Mouse (Mus musculus) limb, embryonic 11.5 days (tissue): ENCODE data around the gene Prop1. TPM values are rescaled to one million over a fixed set of nuclear protein-coding genes. Genes with fewer than 3 reads are reported as not detected.

Source experiments
- ATAC-seq: fragments of 200-750 bp; cut with Nextera tagmentation; 2 replicates; pipeline ENCODE4 v1.8.0; 2017; ENCODE audit warnings: low read depth; ENCODE audit not compliant: insufficient number of reproducible peaks, low FRiP score, low TSS enrichment
- DNase-seq: peaks from one replicate; pipeline ENCODE4 v3.0.0-alpha.2; 2015; ENCODE audit warnings: low spot score
- H3K27ac ChIP-seq: fragments of 300-500 bp; sonication (generic); replicated peaks from 2 replicates; pipeline ENCODE4 v1.5.1; 2014; ENCODE audit warnings: low read depth, mild to moderate bottlenecking, low read length
- H3K27me3 ChIP-seq: fragments of 300-500 bp; sonication (generic); 2 replicates; pipeline ENCODE4 v1.6.1; 2014; ENCODE audit warnings: mild to moderate bottlenecking, low read length, mixed read lengths; ENCODE audit not compliant: control insufficient read depth, insufficient read depth
- H3K36me3 ChIP-seq: fragments of 300-500 bp; sonication (generic); 2 replicates; pipeline ENCODE4 v1.6.1; 2014; ENCODE audit warnings: mild to moderate bottlenecking, low read length, moderate library complexity, mixed read lengths; ENCODE audit not compliant: control insufficient read depth, insufficient read depth
- H3K4me1 ChIP-seq: fragments of 300-500 bp; sonication (generic); 2 replicates; pipeline ENCODE4 v1.6.1; 2014; ENCODE audit warnings: low read length, mixed read lengths; ENCODE audit not compliant: control insufficient read depth, insufficient read depth
- H3K4me2 ChIP-seq: fragments of 300-500 bp; sonication (generic); 2 replicates; pipeline ENCODE4 v1.6.1; 2014; ENCODE audit warnings: low read depth, mild to moderate bottlenecking, moderate library complexity; ENCODE audit not compliant: severe bottlenecking
- H3K4me3 ChIP-seq: fragments of 300-500 bp; sonication (generic); 2 replicates; pipeline ENCODE4 v1.5.1; 2014; ENCODE audit warnings: low read depth, low read length
- H3K9ac ChIP-seq: fragments of 300-500 bp; sonication (generic); 2 replicates; pipeline ENCODE4 v1.6.1; 2014; ENCODE audit warnings: mild to moderate bottlenecking, low read length
- H3K9me3 ChIP-seq: fragments of 300-500 bp; sonication (generic); 2 replicates; pipeline ENCODE4 v1.6.1; 2016; ENCODE audit warnings: low read length; ENCODE audit not compliant: control insufficient read depth
- WGBS: fragments of 180-500 bp; shearing (Covaris S2); extraction: QIAGEN DNeasy Blood & Tissue Kit; methylation state at CpG from one replicate; pipeline ENCODE4 v1.1.7; 2014; 5-methylcytosine and 5-hydroxymethylcytosine counted together
- polyA plus RNA-seq: library from polyadenylated mRNA; unstranded; fragments of >200 nt; fragmentation: Nextera tagmentation; extraction: Ambion mirVana; gene quantifications from 2 replicates; pipeline ENCODE4 v1.2.1, GENCODE M21; 2014

Prop1 gene
- polyA plus RNA-seq, 1 experiment from 2014 or later: not detected

DNA sequence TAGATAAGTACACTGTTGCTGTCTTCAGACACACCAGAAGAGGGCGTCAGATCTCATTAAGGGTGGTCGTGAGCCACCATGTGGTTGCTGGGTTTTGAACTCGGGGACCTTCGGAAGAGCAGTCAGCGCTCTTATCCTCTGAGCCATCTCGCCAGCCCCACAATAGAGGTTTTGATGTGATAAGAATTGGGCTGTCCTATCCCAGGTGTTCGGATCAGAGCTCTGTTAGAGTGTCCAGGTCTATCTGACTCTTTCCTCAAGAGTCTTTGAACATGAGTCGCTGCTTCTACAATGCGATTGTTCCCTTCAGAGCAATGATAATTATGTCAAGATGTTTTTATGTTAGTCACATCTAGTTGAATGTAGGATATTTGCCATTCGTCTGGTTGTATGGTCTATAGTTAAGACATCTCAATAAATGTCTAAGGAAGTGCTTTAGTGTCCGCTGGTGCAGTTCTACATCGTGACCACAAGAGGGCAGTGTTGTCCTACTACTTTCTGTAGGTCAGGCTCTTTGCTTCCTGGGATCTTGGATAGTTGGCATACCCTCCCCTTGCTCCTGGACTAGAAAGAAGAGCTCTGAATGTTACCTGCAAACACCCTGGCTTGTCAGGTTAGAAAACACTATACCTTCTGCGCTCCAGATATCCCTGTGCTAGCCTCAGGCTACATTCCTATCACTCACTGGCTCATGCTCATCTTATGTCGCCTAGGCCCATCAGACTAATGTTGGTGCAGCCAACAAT, 13.8 kb downstream of the Prop1 start:
- Histone ChIP-seq H3K9me3 (no peaks in the 10 kb centered on the region), H3K36me3 (no peaks in the 10 kb centered on the region), H3K4me3 (no peak overlapping the region), H3K4me2 (no peak overlapping the region), H3K9ac (no peak overlapping the region), H3K4me1 (no peaks in the 10 kb centered on the region), H3K27me3 (no peaks in the 10 kb centered on the region), H3K27ac (no peak overlapping the region)
- no peak for ATAC-seq
- DNase-seq: peak; percentile 62
- 39% methylated on average over 14 of the region's 14 CpGs for WGBS

DNA sequence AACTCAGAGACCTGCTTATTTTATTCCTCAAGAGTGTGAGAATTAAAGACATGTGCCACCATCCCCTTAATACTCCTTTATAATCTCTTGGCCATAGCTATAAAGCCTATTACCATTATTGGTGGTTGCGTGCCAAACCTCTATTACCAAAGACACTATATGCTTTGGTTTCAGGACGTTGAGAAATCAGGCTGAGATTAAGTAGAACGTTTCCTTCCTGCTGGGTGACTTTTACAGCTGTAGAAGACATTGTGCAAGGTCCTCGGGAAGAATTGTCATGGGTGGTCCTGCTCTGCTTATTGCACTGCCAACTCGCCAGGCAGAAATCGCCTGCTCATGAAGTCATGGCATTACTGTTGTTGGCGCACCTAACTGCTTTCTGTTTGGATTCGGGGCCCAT, 15.1 kb downstream of the Prop1 start:
- no peaks in the 10 kb centered on the region for H3K36me3 ChIP-seq
- no peaks in the 10 kb centered on the region for H3K4me1 ChIP-seq
- no peak overlapping the region for H3K27ac ChIP-seq
- WGBS: 81% methylated on average over 8 of the region's 8 CpGs
- DNase-seq (no peak), ATAC-seq (no peak)
- H3K9ac ChIP-seq: no peak overlapping the region
- H3K4me3 ChIP-seq: no peak overlapping the region
- H3K9me3 ChIP-seq: no peaks in the 10 kb centered on the region
- H3K27me3 ChIP-seq: no peaks in the 10 kb centered on the region
- no peak overlapping the region for H3K4me2 ChIP-seq

DNA sequence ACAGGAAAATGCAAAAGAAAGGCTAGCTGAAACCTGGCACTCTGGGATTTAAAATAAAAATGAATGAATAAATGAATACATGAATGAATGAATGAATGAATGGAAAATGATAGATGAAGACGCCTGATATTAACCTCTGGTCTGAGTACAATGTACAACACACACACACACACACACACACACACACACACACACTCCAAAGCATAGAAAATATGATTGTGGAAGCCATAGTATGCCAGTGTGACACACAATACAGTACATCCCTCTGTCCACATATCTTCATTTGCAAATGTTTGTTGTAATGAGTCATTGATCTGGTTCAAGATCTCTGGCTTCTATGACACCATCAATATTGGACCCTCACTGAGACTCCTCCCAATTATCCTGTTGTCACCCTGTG, 21.5 kb downstream of the Prop1 start:
- Histone ChIP-seq H3K36me3 (no peaks in the 10 kb centered on the region), H3K27ac (no peak overlapping the region), H3K9ac (no peak overlapping the region), H3K9me3 (no peaks in the 10 kb centered on the region), H3K4me2 (no peak overlapping the region), H3K27me3 (no peaks in the 10 kb centered on the region), H3K4me3 (no peak overlapping the region), H3K4me1 (no peaks in the 10 kb centered on the region)
- ATAC-seq: no peak
- no peak for DNase-seq
- WGBS: 73% methylated on average over 1 of the region's 1 CpGs

DNA sequence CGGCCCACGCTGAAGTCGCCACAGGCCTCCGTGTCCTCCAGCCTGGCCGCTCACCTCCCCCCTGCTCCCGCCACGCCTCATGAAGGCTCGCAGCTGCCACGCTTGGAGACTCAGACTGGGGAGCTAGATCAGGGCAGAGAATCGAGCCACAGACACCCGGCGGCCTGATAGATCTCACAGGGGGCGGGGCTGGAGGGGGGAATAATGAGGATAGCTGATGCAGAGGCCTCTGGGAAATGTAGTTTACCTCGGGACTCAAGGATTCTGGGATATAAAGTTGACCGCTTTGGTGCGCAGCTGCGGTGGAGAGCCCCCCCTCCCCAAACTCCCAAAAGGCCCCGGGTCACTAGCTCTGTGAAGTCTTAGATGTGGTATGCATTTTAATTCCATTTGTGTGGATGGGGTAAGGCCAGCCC, 22.1 kb downstream of the Prop1 start, which contains the start of gene Zfp354b:
Gene Zfp354b, minus strand, starts transcription at position 183 of the 416 bp plus-strand sequence.
- H3K27me3 ChIP-seq: no peaks in the 10 kb centered on the region
- 1% methylated on average over 18 of the region's 18 CpGs for WGBS
- no peaks in the 10 kb centered on the region for H3K36me3 ChIP-seq
- peak; percentile 87 for ATAC-seq
- no peaks in the 10 kb centered on the region for H3K9me3 ChIP-seq
- peak within 1 kb of the TSS; percentile 56 for H3K9ac ChIP-seq
- peak; percentile 83 for DNase-seq
- H3K27ac ChIP-seq: no peak within 1 kb of the TSS
- peak within 1 kb of the TSS; percentile 59 for H3K4me3 ChIP-seq
- peak within 1 kb of the TSS; percentile 81 for H3K4me2 ChIP-seq
- no peaks in the 10 kb centered on the region for H3K4me1 ChIP-seq

DNA sequence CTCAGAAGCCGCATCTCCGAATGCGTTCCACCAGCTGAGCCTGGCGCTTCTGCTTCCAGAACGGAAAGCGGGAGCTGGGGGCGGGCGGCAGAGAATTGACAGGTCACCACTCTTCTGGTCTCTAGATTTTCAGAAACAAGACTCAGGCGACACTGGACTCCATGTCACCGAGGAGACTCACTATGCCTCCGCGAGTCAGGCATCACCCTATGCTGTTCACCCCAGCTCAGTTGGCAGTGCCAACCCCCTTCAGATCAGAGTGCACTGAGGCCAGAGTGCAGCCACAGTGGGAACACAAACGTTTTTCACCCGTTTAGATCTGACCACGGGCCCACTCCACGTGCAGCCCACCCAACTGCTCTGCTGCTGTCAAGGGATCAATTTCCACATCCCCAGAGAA, 22.5 kb downstream of the Prop1 start:
- 3% methylated on average over 16 of the region's 16 CpGs for WGBS

DNA sequence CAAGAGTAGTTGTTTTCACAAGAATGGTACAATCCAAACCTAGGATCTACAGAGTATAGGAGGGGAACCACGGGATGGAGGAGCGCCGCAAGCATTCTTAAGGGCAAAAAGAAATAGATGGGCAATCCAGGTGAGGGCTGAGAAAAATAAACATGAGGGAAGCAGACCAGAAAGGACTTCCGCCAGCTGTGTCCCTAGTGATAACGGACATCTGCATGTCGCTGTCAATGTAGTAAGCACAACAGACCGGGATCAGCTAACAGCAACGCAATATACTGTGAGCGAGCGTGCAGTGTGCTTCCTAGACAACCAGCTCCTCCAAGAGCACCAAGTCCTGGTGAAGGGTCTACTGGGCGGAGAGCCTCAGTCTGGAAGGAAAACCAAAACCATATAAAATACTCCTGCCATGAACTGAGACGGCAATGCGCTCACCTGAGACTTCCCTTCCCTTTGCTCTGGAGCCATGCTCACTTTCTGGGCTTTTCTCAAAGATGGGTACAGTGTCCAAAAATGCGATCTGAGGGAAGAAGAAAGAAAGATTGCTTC, 23.0 kb downstream of the Prop1 start:
- no peaks in the 10 kb centered on the region for H3K9me3 ChIP-seq
- no peak for ATAC-seq
- H3K4me1 ChIP-seq: no peaks in the 10 kb centered on the region
- no peak overlapping the region for H3K27ac ChIP-seq
- peak overlapping the region; percentile 81 for H3K4me2 ChIP-seq
- H3K4me3 ChIP-seq: peak overlapping the region; percentile 59
- WGBS: 26% methylated on average over 14 of the region's 14 CpGs
- no peak overlapping the region for H3K9ac ChIP-seq
- H3K36me3 ChIP-seq: no peaks in the 10 kb centered on the region
- no peaks in the 10 kb centered on the region for H3K27me3 ChIP-seq
- DNase-seq: no peak

More for the DNA sequence above, 22.5 kb downstream of the Prop1 start:
- Histone ChIP-seq H3K27ac (no peak overlapping the region), H3K27me3 (no peaks in the 10 kb centered on the region), H3K9me3 (no peaks in the 10 kb centered on the region), H3K36me3 (no peaks in the 10 kb centered on the region), H3K9ac (peak overlapping the region; percentile 56), H3K4me1 (no peaks in the 10 kb centered on the region), H3K4me3 (peak overlapping the region; percentile 59), H3K4me2 (peak overlapping the region; percentile 81)
- ATAC-seq (peak; percentile 76; the same call in 1 of the 2 replicates), DNase-seq (no peak)

DNA sequence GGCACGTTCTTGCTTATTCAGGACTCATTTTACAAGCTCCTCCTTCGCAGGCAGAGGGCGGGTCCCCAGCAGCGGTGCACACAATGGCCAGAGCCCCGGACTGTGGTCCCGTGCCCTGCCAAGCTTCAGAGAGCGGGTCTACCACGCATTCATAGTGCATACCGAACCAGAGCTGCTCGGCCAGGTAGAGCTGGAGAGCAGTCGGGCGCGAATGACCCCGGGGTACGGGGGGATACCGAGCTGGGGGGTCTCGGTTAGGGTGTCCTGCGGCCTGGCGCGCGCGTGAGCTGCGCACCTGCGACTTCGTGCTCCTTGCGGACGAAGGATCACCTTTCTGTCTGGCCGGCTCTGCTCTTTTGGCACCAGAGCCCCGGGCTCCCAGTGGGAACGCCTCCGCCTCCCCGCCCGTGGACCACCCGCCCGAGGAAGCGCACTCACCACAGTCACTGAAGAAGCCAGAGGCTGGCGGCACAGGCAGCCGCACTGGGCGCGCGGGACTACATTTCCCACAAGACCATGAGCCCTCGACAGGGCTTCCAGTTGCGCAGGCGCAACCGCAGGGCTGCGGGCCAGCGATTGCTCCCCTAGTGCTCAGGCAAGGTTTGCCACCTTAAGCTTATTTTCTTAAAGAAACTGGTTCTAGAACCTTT, 37.8 kb downstream of the Prop1 start, which contains the start of gene Zfp2:
Gene Zfp2, minus strand, starts transcription at position 495 of the 650 bp plus-strand sequence.
- WGBS: under 1% methylated on average over 41 of the region's 47 CpGs
- Histone ChIP-seq H3K9me3 (no peaks in the 10 kb centered on the region), H3K9ac (peak within 1 kb of the TSS; percentile 93), H3K36me3 (peaks cover 9% of the 10 kb centered on the region), H3K27ac (peak within 1 kb of the TSS; percentile 79), H3K4me2 (peak within 1 kb of the TSS; percentile 39), H3K27me3 (no peaks in the 10 kb centered on the region), H3K4me3 (peak within 1 kb of the TSS; percentile 79), H3K4me1 (no peaks in the 10 kb centered on the region)
- peak; percentile 93 for ATAC-seq
- peak; percentile 93 for DNase-seq

DNA sequence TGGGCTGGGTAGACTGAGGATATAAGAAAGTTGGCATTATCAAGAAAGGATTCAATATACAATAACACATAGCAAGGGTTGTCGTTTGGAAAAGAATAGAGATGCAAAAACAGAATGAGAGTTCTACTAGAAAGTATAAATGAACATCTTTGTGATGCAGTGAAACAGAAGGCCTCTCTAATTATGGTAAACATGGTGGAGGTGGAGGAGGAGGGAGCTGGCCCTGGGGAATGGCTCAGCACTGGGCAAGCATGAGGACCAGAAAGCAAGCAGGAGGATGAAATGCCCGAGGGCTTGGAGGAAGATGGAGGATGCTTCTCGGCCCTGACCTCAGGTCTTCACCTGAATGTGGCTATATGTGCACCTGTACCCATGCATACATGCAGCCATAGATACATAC, 39.1 kb downstream of the Prop1 start:
- Histone ChIP-seq H3K27me3 (no peaks in the 10 kb centered on the region), H3K36me3 (peaks cover 17% of the 10 kb centered on the region), H3K9me3 (no peaks in the 10 kb centered on the region), H3K4me3 (no peak overlapping the region), H3K27ac (no peak overlapping the region), H3K9ac (no peak overlapping the region), H3K4me2 (no peak overlapping the region), H3K4me1 (no peaks in the 10 kb centered on the region)
- ATAC-seq (no peak), DNase-seq (no peak)
- WGBS: 87% methylated on average over 3 of the region's 3 CpGs
